Mouse (Mus musculus): ENCODE measurements around the gene Slc25a5.

- TF ChIP-seq POLR2A (IDR thresholded peaks at IDR 0.05; ENCODE audit: low read depth, low read length) (no peak), MAX (IDR thresholded peaks at IDR 0.05; ENCODE audit: low read length) (no peak)
Observed at GRCm38 (mm10) chrX:36811377-36811776, 15.9 kb downstream of the Slc25a5 start.

Data from CH12.LX (cell line).